Mouse (Mus musculus): ENCODE results near the gene Mmp20.

DNA sequence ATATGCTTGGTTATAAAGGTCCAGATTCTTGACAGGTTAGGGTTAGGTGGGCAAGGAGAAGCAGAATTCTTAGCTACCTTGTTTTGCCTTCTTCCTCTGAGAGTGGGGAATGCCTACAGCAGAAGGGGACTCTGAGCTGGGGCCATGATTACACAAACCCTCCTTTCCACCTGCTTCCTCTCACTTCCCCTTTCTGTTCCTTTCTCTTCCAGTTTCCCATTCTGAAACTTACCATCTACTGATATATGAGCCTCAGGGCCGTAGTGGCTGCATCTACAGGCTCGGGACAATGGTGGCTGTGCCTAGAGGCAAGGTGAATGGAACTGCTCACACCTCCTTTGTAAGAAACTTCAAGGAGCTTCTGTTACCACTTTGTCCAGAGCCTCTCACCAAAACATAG, 58.0 kb downstream of the Mmp20 start:
- TF ChIP-seq CTCF (IDR thresholded peaks at IDR 0.05; ENCODE audit: low read depth): no peak
- TF ChIP-seq EP300 (optimal IDR thresholded peaks at IDR 0.05): no peak
